Mouse (Mus musculus): Measurements from ENCODE around the gene H2afb3. TPM values are rescaled to one million over a fixed set of nuclear protein-coding genes. Genes with fewer than 3 reads are reported as not detected.
"Not testable (repeated sequence)": the region's sequence is repeated elsewhere in the genome, so short reads cannot be mapped to it uniquely, and the experiment has no call there.

H2afb3 gene
- polyA plus RNA-seq (2014; fragmentation: Nextera tagmentation; extraction: Ambion mirVana): not detected in 2 replicates

- H3K9ac ChIP-seq; H3K4me2 ChIP-seq; H3K27ac ChIP-seq (ENCODE audit: low read depth); H3K36me3 ChIP-seq (ENCODE audit: insufficient read depth); H3K9me3 ChIP-seq (ENCODE audit: low read depth, low read length); DNase-seq; H3K27me3 ChIP-seq (ENCODE audit: insufficient read depth, low read length); H3K4me3 ChIP-seq (ENCODE audit: low read depth, low read length); ATAC-seq (ENCODE audit: insufficient read depth); H3K4me1 ChIP-seq (ENCODE audit: insufficient read depth): not testable (repeated sequence)
- 87% methylated on average over 7 of the region's 10 CpGs for WGBS
These were observed at the start of gene H2afb3 for GRCm38 (mm10) chrX:120312995-120313394. Gene H2afb3 (minus strand): TSS chrX:120313095.

- H3K9me3 ChIP-seq (ENCODE audit: low read depth, low read length): no peaks in the 10 kb centered on the region
- H3K9ac ChIP-seq: no peak overlapping the region
- ATAC-seq (ENCODE audit: insufficient read depth) (no peak), DNase-seq (peak; percentile 48)
- 51% methylated on average over 2 of the region's 2 CpGs for WGBS
- TF ChIP-seq CTCF (IDR thresholded peaks at IDR 0.05; ENCODE audit: low read depth): no peak
- no peaks in the 10 kb centered on the region for H3K36me3 ChIP-seq (ENCODE audit: insufficient read depth)
- H3K27me3 ChIP-seq (ENCODE audit: insufficient read depth, low read length): no peaks in the 10 kb centered on the region
- H3K27ac ChIP-seq (ENCODE audit: low read depth): no peak overlapping the region
- no peaks in the 10 kb centered on the region for H3K4me1 ChIP-seq (ENCODE audit: insufficient read depth)
- H3K4me3 ChIP-seq (ENCODE audit: low read depth, low read length): no peak overlapping the region
- no peak overlapping the region for H3K4me2 ChIP-seq
These were observed 11.3 kb downstream of the H2afb3 start for GRCm38 (mm10) chrX:120301469-120302175.

GRCm38 (mm10) chrX:120292832-120293750 is 19.8 kb downstream of the H2afb3 start:
- no peaks in the 10 kb centered on the region for H3K27me3 ChIP-seq (ENCODE audit: insufficient read depth, low read length)
- peak overlapping the region; percentile 46 for H3K4me3 ChIP-seq (ENCODE audit: low read depth, low read length)
- no peaks in the 10 kb centered on the region for H3K9me3 ChIP-seq (ENCODE audit: low read depth, low read length)
- H3K27ac ChIP-seq (ENCODE audit: low read depth): no peak overlapping the region
- peak overlapping the region; percentile 61 for H3K4me2 ChIP-seq
- WGBS: 5% methylated on average over 34 of the region's 46 CpGs
- H3K36me3 ChIP-seq (ENCODE audit: insufficient read depth): no peaks in the 10 kb centered on the region
- H3K9ac ChIP-seq: peak overlapping the region; percentile 34; the same call in 1 of the 2 replicates
- peak; percentile 67 for ATAC-seq (ENCODE audit: insufficient read depth)
- no peaks in the 10 kb centered on the region for H3K4me1 ChIP-seq (ENCODE audit: insufficient read depth)
- peak; percentile 67 for DNase-seq
- peak; percentile 29; the same call in 1 of the 2 replicates for TF ChIP-seq CTCF (IDR thresholded peaks at IDR 0.05; ENCODE audit: low read depth)

GRCm38 (mm10) chrX:120291696-120292095 is 21.2 kb downstream of the H2afb3 start:
- Histone ChIP-seq H3K27ac (ENCODE audit: low read depth) (no peak overlapping the region), H3K36me3 (ENCODE audit: insufficient read depth) (no peaks in the 10 kb centered on the region), H3K9me3 (ENCODE audit: low read depth, low read length) (no peaks in the 10 kb centered on the region), H3K27me3 (ENCODE audit: insufficient read depth, low read length) (no peaks in the 10 kb centered on the region), H3K4me2 (peak overlapping the region; percentile 61), H3K4me1 (ENCODE audit: insufficient read depth) (no peaks in the 10 kb centered on the region), H3K4me3 (ENCODE audit: low read depth, low read length) (peak overlapping the region; percentile 46), H3K9ac (no peak overlapping the region)
- 9% methylated on average over 13 of the region's 13 CpGs for WGBS
- DNase-seq (peak; percentile 44), ATAC-seq (ENCODE audit: insufficient read depth) (no peak)
- no peak for TF ChIP-seq CTCF (IDR thresholded peaks at IDR 0.05; ENCODE audit: low read depth)

- H3K9me3 ChIP-seq (ENCODE audit: low read depth, low read length): no peaks in the 10 kb centered on the region
- H3K27ac ChIP-seq (ENCODE audit: low read depth): no peak overlapping the region
- no peaks in the 10 kb centered on the region for H3K36me3 ChIP-seq (ENCODE audit: insufficient read depth)
- no peaks in the 10 kb centered on the region for H3K4me1 ChIP-seq (ENCODE audit: insufficient read depth)
- ATAC-seq (ENCODE audit: insufficient read depth) (no peak), DNase-seq (peak; percentile 17)
- H3K27me3 ChIP-seq (ENCODE audit: insufficient read depth, low read length): no peaks in the 10 kb centered on the region
- peak overlapping the region; percentile 61 for H3K4me2 ChIP-seq
- H3K9ac ChIP-seq: peak overlapping the region; percentile 42; the same call in 1 of the 2 replicates
- H3K4me3 ChIP-seq (ENCODE audit: low read depth, low read length): peak overlapping the region; percentile 46
- 9% methylated on average over 18 of the region's 18 CpGs for WGBS
- TF ChIP-seq CTCF (IDR thresholded peaks at IDR 0.05; ENCODE audit: low read depth): no peak
These were observed 22.0 kb downstream of the H2afb3 start for GRCm38 (mm10) chrX:120290900-120291280.

GRCm38 (mm10) chrX:120290011-120290899 is 22.6 kb downstream of the H2afb3 start, which contains the start of gene Pcdh11x:
Gene Pcdh11x (plus strand): TSS chrX:120290259.
- ATAC-seq (ENCODE audit: insufficient read depth) (peak; percentile 91), DNase-seq (peak; percentile 78)
- Histone ChIP-seq H3K36me3 (ENCODE audit: insufficient read depth) (no peaks in the 10 kb centered on the region), H3K4me3 (ENCODE audit: low read depth, low read length) (peak within 1 kb of the TSS; percentile 46), H3K4me1 (ENCODE audit: insufficient read depth) (no peaks in the 10 kb centered on the region), H3K9me3 (ENCODE audit: low read depth, low read length) (no peaks in the 10 kb centered on the region), H3K27me3 (ENCODE audit: insufficient read depth, low read length) (no peaks in the 10 kb centered on the region), H3K9ac (peak within 1 kb of the TSS; percentile 42), H3K4me2 (peak within 1 kb of the TSS; percentile 61), H3K27ac (ENCODE audit: low read depth) (no peak within 1 kb of the TSS; the same call in 1 of the 2 replicates)
- 8% methylated on average over 33 of the region's 40 CpGs for WGBS
- 0 out of 2 replicates have a peak, but pooled peaks have one; percentile 4 for TF ChIP-seq CTCF (IDR thresholded peaks at IDR 0.05; ENCODE audit: low read depth)

Data from lung, embryonic 14.5 days (tissue).